Mouse (Mus musculus) brain, adult 10 weeks (tissue): Measurements from ENCODE around the gene Ankmy2. TPM values are rescaled to one million over a fixed set of nuclear protein-coding genes. Genes with fewer than 3 reads are reported as not detected.

Source experiments
- polyA plus RNA-seq: library from polyadenylated mRNA; stranded (reverse); fragments of 350-450 nt; fragmentation: Illumina TruSeq; extraction: RNeasy Lipid Tissue Mini Kit (QIAGEN cat#74804); gene quantifications from one replicate; pipeline ENCODE4 v1.2.3, GENCODE M21; 2015; ENCODE audit warnings: low read depth, low replicate concordance

Ankmy2 gene
- 43.0 TPM for polyA plus RNA-seq

DNA sequence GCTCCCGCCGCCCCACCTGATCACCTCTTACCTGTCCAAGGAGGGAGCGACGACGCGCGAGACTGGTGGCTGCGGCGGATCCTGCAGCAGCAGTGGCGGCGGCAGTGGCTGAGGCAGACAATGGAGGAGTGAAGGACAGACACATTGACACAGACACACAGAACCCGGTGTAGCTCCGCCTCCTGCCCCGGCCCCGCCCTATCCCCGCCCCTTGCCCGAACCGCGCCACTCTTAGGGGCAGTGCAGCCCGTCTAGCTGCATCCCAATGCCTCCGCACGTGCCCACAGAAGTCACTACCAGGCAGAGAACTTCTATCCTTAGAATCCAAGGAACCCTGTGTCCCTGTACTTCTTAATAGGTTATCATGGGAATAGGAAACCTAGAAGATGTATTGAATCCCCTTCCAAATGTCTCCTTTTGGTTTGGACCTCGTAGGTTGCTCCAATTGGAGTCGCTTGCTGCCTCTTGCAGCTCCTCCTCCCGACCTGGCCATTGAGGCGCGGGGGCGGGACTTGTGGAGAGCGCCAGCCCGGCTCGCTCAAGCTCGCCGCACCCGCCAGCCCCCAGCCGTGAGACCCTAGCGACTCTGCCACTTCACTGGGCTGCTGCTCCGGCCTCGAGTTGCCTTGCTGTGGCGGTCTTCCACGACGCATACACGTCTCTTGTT, at the start of gene Ankmy2:
Gene Ankmy2, plus strand, starts transcription at position 478 of the 667 bp plus-strand sequence.

DNA sequence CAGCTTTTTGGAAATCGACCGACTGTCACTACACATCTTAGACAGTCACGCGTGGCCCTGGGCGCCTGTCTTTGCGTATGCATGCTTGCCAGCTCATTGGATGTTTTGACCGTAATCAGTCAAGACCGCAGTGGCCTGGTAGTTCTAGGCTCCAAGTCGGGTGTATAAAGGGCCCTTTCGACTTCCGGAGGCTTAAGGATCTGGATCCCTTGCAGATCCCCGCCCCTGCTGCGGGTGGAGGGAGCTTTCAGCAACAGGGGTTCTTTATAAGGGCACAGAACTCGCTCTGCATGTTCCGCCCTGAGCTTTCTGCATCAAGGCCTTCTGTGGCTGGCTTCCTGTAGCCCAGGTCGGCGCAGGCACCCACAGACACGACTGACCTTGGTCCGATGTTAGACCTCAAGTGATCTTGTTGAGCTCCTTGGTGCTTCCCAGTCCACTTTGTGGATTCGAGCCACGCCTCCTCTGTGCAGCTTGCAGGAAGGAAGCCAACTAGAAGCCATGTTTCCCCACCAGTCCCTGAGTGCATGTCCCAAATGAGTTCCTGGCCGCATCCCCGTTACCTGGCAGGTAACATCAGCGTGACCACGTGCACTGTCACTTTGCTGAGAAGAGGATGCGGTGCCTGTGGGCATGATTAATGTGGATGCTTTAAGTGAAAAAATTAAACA, 859 bp downstream of the Ankmy2 start, which contains the start of gene Bzw2:
Gene Bzw2, minus strand, starts transcription at position 443 of the 671 bp plus-strand sequence.

Other genes with a start within 250 kb of the Ankmy2 start
- not detected for gene Agr3, start 231.5 kb upstream of the Ankmy2 start, polyA plus RNA-seq
- gene Agr2, start 164.2 kb upstream of the Ankmy2 start, polyA plus RNA-seq = not detected
- 230 TPM for gene Tspan13, start 114.6 kb upstream of the Ankmy2 start, polyA plus RNA-seq
- gene Bzw2, start 966 bp downstream of the Ankmy2 start, polyA plus RNA-seq = 44.8 TPM
- not detected for gene Lrrc72, start 96.3 kb downstream of the Ankmy2 start, polyA plus RNA-seq
- gene Sostdc1, start 157.0 kb downstream of the Ankmy2 start, polyA plus RNA-seq = 5.9 TPM
- gene Ispd, start 224.3 kb downstream of the Ankmy2 start, polyA plus RNA-seq = 9.2 TPM
- gene D630036H23Rik, start 225.1 kb downstream of the Ankmy2 start, polyA plus RNA-seq = 0.71 TPM